Mouse (Mus musculus): Measurements from ENCODE around the gene Setd1b. TPM values are rescaled to one million over a fixed set of nuclear protein-coding genes. Genes with fewer than 3 reads are reported as not detected.
A peak's percentile ranks its signal among the peaks of the same experiment; 100 is the strongest.

Setd1b gene
- total and polyA plus RNA-seq, 3 experiments = 3.0 to 23.5 TPM; not detected in 1

GRCm38 (mm10) chr5:123169284-123169683, 27.3 kb downstream of the Setd1b start, which contains the start of gene Psmd9:
Gene Psmd9, plus strand, starts transcription at chr5:123169413.
- Histone ChIP-seq H3K27ac (ENCODE audit: control insufficient read depth, low read depth, low read length) (no peak within 1 kb of the TSS), H3K4me1 (ENCODE audit: control insufficient read depth in 1 of 2, insufficient read depth in 2 of 2, low read length in 2 of 2) (no peaks in the 10 kb centered on the region)
- TF ChIP-seq CHD2 (IDR thresholded peaks at IDR 0.05; ENCODE audit: low read length) (no peak), SMC3 (IDR thresholded peaks at IDR 0.05; ENCODE audit: low read depth, low read length) (no peak), GATA1 (IDR thresholded peaks at IDR 0.05; ENCODE audit: low read depth, low read length) (0 out of 2 replicates have a peak, but pooled peaks have one; percentile 12), POLR2AphosphoS2 (IDR thresholded peaks at IDR 0.05; ENCODE audit: low read length) (peak; percentile 42; the same call in 1 of the 2 replicates)

GRCm38 (mm10) chr5:123170365-123170764, 28.4 kb downstream of the Setd1b start:
- Histone ChIP-seq H3K27me3 (ENCODE audit: control insufficient read depth in 1 of 2, insufficient read depth in 2 of 2, low read length in 2 of 2) (no peaks in the 10 kb centered on the region), H3K27ac (ENCODE audit: control insufficient read depth, low read depth, low read length) (no peak overlapping the region), H3K4me3 (ENCODE audit: control insufficient read depth in 1 of 2, insufficient read depth in 1 of 2, low read depth in 2 of 2, low read length in 2 of 2) (no peak overlapping the region), H3K79me2 (ENCODE audit: control insufficient read depth, insufficient read depth, low read length, poor library complexity) (no peaks in the 10 kb centered on the region), H3K9ac (ENCODE audit: control insufficient read depth, low read depth, low read length, poor library complexity, severe bottlenecking) (no peak overlapping the region), H3K36me3 (ENCODE audit: control insufficient read depth in 1 of 2, insufficient read depth in 2 of 2, low read length in 2 of 2) (no peaks in the 10 kb centered on the region), H3K4me1 (ENCODE audit: control insufficient read depth in 1 of 2, insufficient read depth in 2 of 2, low read length in 2 of 2) (no peaks in the 10 kb centered on the region), H3K9me3 (replicated peaks; ENCODE audit: insufficient read depth, low read length) (no peaks in the 10 kb centered on the region)
- no peak for DNase-seq (ENCODE audit: low read depth, low spot score)
- TF ChIP-seq TAL1 (IDR thresholded peaks at IDR 0.05; ENCODE audit: low read length) = no peak

More at GRCm38 (mm10) chr5:123169284-123169683, 27.3 kb downstream of the Setd1b start, which contains the start of gene Psmd9:
- Histone ChIP-seq H3K4me3 (ENCODE audit: control insufficient read depth in 1 of 2, insufficient read depth in 1 of 2, low read depth in 2 of 2, low read length in 2 of 2) (no peak within 1 kb of the TSS), H3K27me3 (ENCODE audit: control insufficient read depth in 1 of 2, insufficient read depth in 2 of 2, low read length in 2 of 2) (no peaks in the 10 kb centered on the region), H3K9ac (ENCODE audit: control insufficient read depth, low read depth, low read length, poor library complexity, severe bottlenecking) (no peak within 1 kb of the TSS), H3K36me3 (ENCODE audit: control insufficient read depth in 1 of 2, insufficient read depth in 2 of 2, low read length in 2 of 2) (no peaks in the 10 kb centered on the region), H3K79me2 (ENCODE audit: control insufficient read depth, insufficient read depth, low read length, poor library complexity) (no peaks in the 10 kb centered on the region), H3K9me3 (replicated peaks; ENCODE audit: insufficient read depth, low read length) (no peaks in the 10 kb centered on the region)
- no peak for DNase-seq (ENCODE audit: low read depth, low spot score)

- peak overlapping the region; percentile 7 to 37; a peak in 2 of 4 replicates for H3K4me3 ChIP-seq (ENCODE audit: control insufficient read depth in 1 of 2, insufficient read depth in 1 of 2, low read depth in 2 of 2, low read length in 2 of 2)
- no peak overlapping the region for H3K9ac ChIP-seq (ENCODE audit: control insufficient read depth, low read depth, low read length, poor library complexity, severe bottlenecking)
- no peaks in the 10 kb centered on the region for H3K4me1 ChIP-seq (ENCODE audit: control insufficient read depth in 1 of 2, insufficient read depth in 2 of 2, low read length in 2 of 2)
- H3K27ac ChIP-seq (ENCODE audit: control insufficient read depth, low read depth, low read length) = no peak overlapping the region
- H3K9me3 ChIP-seq (replicated peaks; ENCODE audit: insufficient read depth, low read length) = no peaks in the 10 kb centered on the region
- no peaks in the 10 kb centered on the region for H3K36me3 ChIP-seq (ENCODE audit: control insufficient read depth in 1 of 2, insufficient read depth in 2 of 2, low read length in 2 of 2)
- peak; percentile 91 for DNase-seq (ENCODE audit: low read depth, low spot score)
- H3K27me3 ChIP-seq (ENCODE audit: control insufficient read depth in 1 of 2, insufficient read depth in 2 of 2, low read length in 2 of 2) = no peaks in the 10 kb centered on the region; a peak in 1 of 4 replicates
- TF ChIP-seq ELF1 (IDR thresholded peaks at IDR 0.05; ENCODE audit: low read depth, low read length) (0 out of 2 replicates have a peak, but pooled peaks have one; percentile 16), ZMIZ1 (IDR thresholded peaks at IDR 0.05; ENCODE audit: low read depth, low read length) (no peak), MXI1 (IDR thresholded peaks at IDR 0.05; ENCODE audit: low read depth, low read length) (peak; percentile 48; the same call in 1 of the 2 replicates), BHLHE40 (IDR thresholded peaks at IDR 0.05; ENCODE audit: borderline replicate concordance, low read depth, low read length) (peak; percentile 34; the same call in 1 of the 2 replicates), JUND (IDR thresholded peaks at IDR 0.05; ENCODE audit: low read depth, low read length) (no peak), CTCF (IDR thresholded peaks at IDR 0.05 in 2 of 3, conservative IDR thresholded peaks at IDR 0.05 in 1 of 3; ENCODE audit: control insufficient read depth in 1 of 3, insufficient read depth in 1 of 3, low read depth in 2 of 3, low read length in 3 of 3, poor library complexity in 1 of 3, severe bottlenecking in 1 of 3) (peak; percentile 96 to 100 (median 99)), MAZ (IDR thresholded peaks at IDR 0.05; ENCODE audit: low read depth, low read length) (peak; percentile 68; the same call in 1 of the 2 replicates), SIN3A (IDR thresholded peaks at IDR 0.05; ENCODE audit: low read length) (peak; percentile 65; the same call in 1 of the 2 replicates), ZC3H11A (IDR thresholded peaks at IDR 0.05; ENCODE audit: low read depth, low read length) (peak; percentile 99), GATA1 (IDR thresholded peaks at IDR 0.05; ENCODE audit: low read depth, low read length) (no peak), HCFC1 (IDR thresholded peaks at IDR 0.05; ENCODE audit: low read depth, low read length) (0 out of 2 replicates have a peak, but pooled peaks have one; percentile 7), SMC3 (IDR thresholded peaks at IDR 0.05; ENCODE audit: low read depth, low read length) (peak; percentile 99), ZNF384 (IDR thresholded peaks at IDR 0.05; ENCODE audit: low read depth, low read length) (peak; percentile 66)
- no peaks in the 10 kb centered on the region for H3K79me2 ChIP-seq (ENCODE audit: control insufficient read depth, insufficient read depth, low read length, poor library complexity)
Measured at GRCm38 (mm10) chr5:123171646-123172350, 29.8 kb downstream of the Setd1b start.

All from MEL (cell line).